Mouse (Mus musculus): Measurements from ENCODE around the gene Metap1. TPM values are rescaled to one million over a fixed set of nuclear protein-coding genes. Genes with fewer than 3 reads are reported as not detected.

Gene Metap1
- total and polyA plus RNA-seq, 3 experiments = 57.4 to 96.3 (median 71.0) TPM

- TF ChIP-seq TBP (IDR thresholded peaks at IDR 0.05; ENCODE audit: low read depth, low read length) (no peak), MAX (IDR thresholded peaks at IDR 0.05; ENCODE audit: low read length) (peak; percentile 56; the same call in 1 of the 2 replicates), ETS1 (IDR thresholded peaks at IDR 0.05; ENCODE audit: low read depth, low read length) (peak; percentile 59), ELF1 (IDR thresholded peaks at IDR 0.05; ENCODE audit: low read depth, low read length) (no peak), POLR2AphosphoS2 (IDR thresholded peaks at IDR 0.05; ENCODE audit: low read length) (no peak), POLR2A (IDR thresholded peaks at IDR 0.05; ENCODE audit: control insufficient read depth in 1 of 2, insufficient read depth in 1 of 2, low read depth in 1 of 2, low read length in 2 of 2, poor library complexity in 1 of 2) (no peak), SIN3A (IDR thresholded peaks at IDR 0.05; ENCODE audit: low read length) (peak; percentile 86), HCFC1 (IDR thresholded peaks at IDR 0.05; ENCODE audit: low read depth, low read length) (no peak), USF1 (IDR thresholded peaks at IDR 0.05; ENCODE audit: low read depth, low read length) (peak; percentile 81), POLR2AphosphoS5 (IDR thresholded peaks at IDR 0.05; ENCODE audit: borderline replicate concordance, low read depth, low read length) (no peak), E2F4 (IDR thresholded peaks at IDR 0.05; ENCODE audit: borderline replicate concordance, low read depth, low read length) (no peak), ZKSCAN1 (IDR thresholded peaks at IDR 0.05; ENCODE audit: low read depth, low read length) (no peak), RCOR1 (IDR thresholded peaks at IDR 0.05; ENCODE audit: low read depth, low read length) (no peak), ZC3H11A (IDR thresholded peaks at IDR 0.05; ENCODE audit: low read depth, low read length) (no peak), RAD21 (IDR thresholded peaks at IDR 0.05; ENCODE audit: low read depth, low read length) (no peak)
Observed at GRCm38 (mm10) chr3:138532764-138533163, 43.4 kb upstream of the Metap1 start (continued).

GRCm38 (mm10) chr3:138531479-138532181 is 42.3 kb upstream of the Metap1 start:
- no peaks in the 10 kb centered on the region for H3K9me3 ChIP-seq (replicated peaks; ENCODE audit: insufficient read depth, low read length)
- H3K9ac ChIP-seq (ENCODE audit: control insufficient read depth, low read depth, low read length, poor library complexity, severe bottlenecking) = no peak overlapping the region
- H3K36me3 ChIP-seq (ENCODE audit: control insufficient read depth in 1 of 2, insufficient read depth in 2 of 2, low read length in 2 of 2) = peaks cover 8 to 61% of the 10 kb centered on the region in 2 experiments
- H3K79me2 ChIP-seq (ENCODE audit: control insufficient read depth, insufficient read depth, low read length, poor library complexity) = peaks cover 81% of the 10 kb centered on the region
- H3K4me1 ChIP-seq (ENCODE audit: control insufficient read depth in 1 of 2, insufficient read depth in 2 of 2, low read length in 2 of 2) = peaks cover 33 to 35% of the 10 kb centered on the region in 2 experiments
- H3K27ac ChIP-seq (ENCODE audit: control insufficient read depth, low read depth, low read length) = 0 out of 2 replicates have a peak overlapping the region, but pooled peaks have one; percentile 6
- no peak for DNase-seq (ENCODE audit: low read depth, low spot score)
- TF ChIP-seq RCOR1 (IDR thresholded peaks at IDR 0.05; ENCODE audit: low read depth, low read length) (no peak), MAFK (IDR thresholded peaks at IDR 0.05; ENCODE audit: borderline replicate concordance, low read depth, low read length) (peak; percentile 77; the same call in 1 of the 2 replicates), TBP (IDR thresholded peaks at IDR 0.05; ENCODE audit: low read depth, low read length) (no peak)
- H3K4me3 ChIP-seq (ENCODE audit: control insufficient read depth in 1 of 2, insufficient read depth in 1 of 2, low read depth in 2 of 2, low read length in 2 of 2) = no peak overlapping the region
- no peaks in the 10 kb centered on the region for H3K27me3 ChIP-seq (ENCODE audit: control insufficient read depth in 1 of 2, insufficient read depth in 2 of 2, low read length in 2 of 2)

All from MEL (cell line).